In the genomic region with DNA sequence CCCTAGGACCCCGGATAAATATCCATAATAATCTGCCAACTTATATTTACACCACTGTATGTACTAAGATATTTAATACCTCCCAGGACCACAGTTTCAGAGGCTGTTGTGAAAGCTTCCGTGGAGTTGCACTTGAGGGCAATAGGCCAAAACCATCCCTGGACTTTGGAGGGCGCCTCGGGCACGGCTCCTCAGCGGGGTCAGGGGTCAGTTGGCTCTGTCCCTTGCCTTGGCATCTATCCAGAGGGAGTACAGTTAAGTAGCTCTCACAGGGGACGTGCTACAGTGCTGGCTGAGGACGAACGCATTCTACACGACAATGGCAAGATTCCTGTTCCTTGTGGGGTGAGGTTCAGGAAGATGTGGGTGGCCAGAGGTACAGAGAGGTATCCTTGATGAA, we compare ENCODE assay signal across 10 mouse cellular contexts. TPM values are rescaled to one million over a fixed set of nuclear protein-coding genes. Genes with fewer than 3 reads are reported as not detected.
DNase-seq lines count a peak whose midpoint lies in the region; ATAC-seq and TF ChIP-seq lines count a peak whose summit lies in the region.
"Had no signal": no experiment of that assay in that cellular context is flagged by ENCODE, and none has a peak within 500 bp of the region (broad histone marks: within the 10 kb centered on the region; RNA-seq: fewer than 3 reads in every experiment).

No protein-coding gene starts in this region.

- TF ChIP-seq POLR2A in thymus, adult 2 months (IDR thresholded peaks at IDR 0.05; ENCODE audit: control insufficient read depth, extremely low read depth, insufficient read depth, low read length, poor library complexity) = no peak

- H3K27me3 ChIP-seq in liver, embryonic 16.5 days (ENCODE audit: control insufficient read depth, insufficient read depth, low read depth, low read length) = no peaks in the 10 kb centered on the region
- H3K27me3 ChIP-seq in stomach, embryonic 16.5 days (ENCODE audit: control insufficient read depth, insufficient read depth, low read length) = no peaks in the 10 kb centered on the region
- no peaks in the 10 kb centered on the region for H3K27me3 ChIP-seq in thymus, adult 2 months (ENCODE audit: control insufficient read depth, insufficient read depth, low read length)
- H3K27me3 ChIP-seq in midbrain, embryonic 13.5 days = no peaks in the 10 kb centered on the region
- H3K27me3 ChIP-seq in midbrain, embryonic 15.5 days (replicated peaks) = no peaks in the 10 kb centered on the region
- H3K27me3 ChIP-seq: Patski had no signal

- no peak overlapping the region for H3K9ac ChIP-seq in liver, embryonic 16.5 days (ENCODE audit: low read depth, low read length)
- no peak overlapping the region for H3K9ac ChIP-seq in stomach, embryonic 16.5 days (ENCODE audit: low read length)
- no peak overlapping the region for H3K9ac ChIP-seq in midbrain, embryonic 13.5 days (replicated peaks)
- no peak overlapping the region for H3K9ac ChIP-seq in midbrain, embryonic 15.5 days

- no peaks in the 10 kb centered on the region for H3K9me3 ChIP-seq in liver, embryonic 16.5 days (replicated peaks; ENCODE audit: control insufficient read depth, low read length)
- no peaks in the 10 kb centered on the region for H3K9me3 ChIP-seq in stomach, embryonic 16.5 days (replicated peaks; ENCODE audit: control insufficient read depth, low read length)
- H3K9me3 ChIP-seq in midbrain, embryonic 13.5 days = no peaks in the 10 kb centered on the region
- H3K9me3 ChIP-seq in midbrain, embryonic 15.5 days = no peaks in the 10 kb centered on the region

- peaks cover 3% of the 10 kb centered on the region; the same call in 1 of the 2 replicates for H3K4me1 ChIP-seq in liver, embryonic 16.5 days (ENCODE audit: control insufficient read depth, low read depth, low read length)
- no peaks in the 10 kb centered on the region for H3K4me1 ChIP-seq in stomach, embryonic 16.5 days (ENCODE audit: control insufficient read depth, insufficient read depth, low read length)
- H3K4me1 ChIP-seq in thymus, adult 2 months (replicated peaks; ENCODE audit: control insufficient read depth, insufficient read depth, low read length) = no peaks in the 10 kb centered on the region
- no peaks in the 10 kb centered on the region for H3K4me1 ChIP-seq in midbrain, embryonic 13.5 days (replicated peaks)
- no peaks in the 10 kb centered on the region for H3K4me1 ChIP-seq in midbrain, embryonic 15.5 days

- no peak for TF ChIP-seq CTCF in thymus, adult 2 months (IDR thresholded peaks at IDR 0.05; ENCODE audit: borderline replicate concordance, control insufficient read depth, extremely low read depth, insufficient read depth, low read length, poor library complexity)

- ATAC-seq in liver, embryonic 16.5 days (ENCODE audit: low read depth) = peak; percentile 86
- peak; percentile 22; the same call in 1 of the 2 replicates for ATAC-seq in stomach, embryonic 16.5 days (ENCODE audit: insufficient read depth, low FRiP score)
- no peak for ATAC-seq in midbrain, embryonic 13.5 days
- ATAC-seq in midbrain, embryonic 15.5 days (replicated peaks) = no peak

- H3K27ac ChIP-seq in liver, embryonic 16.5 days (ENCODE audit: low read length) = no peak overlapping the region
- H3K27ac ChIP-seq in stomach, embryonic 16.5 days (ENCODE audit: low read length) = no peak overlapping the region
- H3K27ac ChIP-seq in thymus, adult 2 months (ENCODE audit: control insufficient read depth, insufficient read depth, low read length) = no peak overlapping the region
- no peak overlapping the region for H3K27ac ChIP-seq in midbrain, embryonic 13.5 days
- no peak overlapping the region for H3K27ac ChIP-seq in midbrain, embryonic 15.5 days

- peak; percentile 13 for DNase-seq in right cerebral cortex, adult 18-20 months
- DNase-seq in right cerebral cortex, postnatal 36 days (ENCODE audit: low spot score in 2 of 2) = no peak
- peak; percentile 53 to 68 for DNase-seq in heart, adult 9 months (ENCODE audit: low spot score in 2 of 2)
- no peak for DNase-seq in thymus, adult 2 months

- H3K4me3 ChIP-seq in liver, embryonic 16.5 days (ENCODE audit: low read depth, low read length) = no peak overlapping the region
- H3K4me3 ChIP-seq in stomach, embryonic 16.5 days (replicated peaks; ENCODE audit: low read length) = no peak overlapping the region
- H3K4me3 ChIP-seq in thymus, adult 2 months (ENCODE audit: control insufficient read depth, insufficient read depth, low read length) = no peak overlapping the region
- H3K4me3 ChIP-seq in midbrain, embryonic 13.5 days (replicated peaks) = no peak overlapping the region
- H3K4me3 ChIP-seq in midbrain, embryonic 15.5 days = no peak overlapping the region

- no peaks in the 10 kb centered on the region for H3K36me3 ChIP-seq in liver, embryonic 16.5 days (ENCODE audit: control insufficient read depth, insufficient read depth)
- 0 out of 2 replicates have a peak, but pooled peaks cover 13% of the 10 kb centered on the region for H3K36me3 ChIP-seq in stomach, embryonic 16.5 days (ENCODE audit: control insufficient read depth, insufficient read depth, low read length)
- H3K36me3 ChIP-seq in thymus, adult 2 months (ENCODE audit: control insufficient read depth, insufficient read depth, low read length) = no peaks in the 10 kb centered on the region
- no peaks in the 10 kb centered on the region for H3K36me3 ChIP-seq in midbrain, embryonic 13.5 days
- H3K36me3 ChIP-seq in midbrain, embryonic 15.5 days (replicated peaks) = no peaks in the 10 kb centered on the region

- no peak overlapping the region for H3K4me2 ChIP-seq in liver, embryonic 16.5 days (ENCODE audit: low read depth, low read length)
- no peak overlapping the region for H3K4me2 ChIP-seq in stomach, embryonic 16.5 days (ENCODE audit: low read depth, low read length)
- no peak overlapping the region for H3K4me2 ChIP-seq in midbrain, embryonic 13.5 days (replicated peaks)
- H3K4me2 ChIP-seq in midbrain, embryonic 15.5 days = no peak overlapping the region

- 50% methylated on average over 10 of the region's 10 CpGs for WGBS in liver, embryonic 16.5 days (ENCODE audit: insufficient replicate concordance)
- WGBS in stomach, embryonic 16.5 days = 57% methylated on average over 10 of the region's 10 CpGs
- WGBS in thymus, adult 2 months = 89% methylated on average over 10 of the region's 10 CpGs
- WGBS in midbrain, embryonic 13.5 days = 87% methylated on average over 10 of the region's 10 CpGs
- 75% methylated on average over 10 of the region's 10 CpGs for WGBS in midbrain, embryonic 15.5 days

RNA-seq across cellular contexts. Expression of gene Tmem255b, which starts 27.4 kb away (rescaled TPM):
- polyA plus RNA-seq in liver, embryonic 16.5 days (2015; fragmentation: Nextera tagmentation; extraction: Ambion mirVana) = 0.12 TPM in 1 of 2 replicates, not detected in the other
- 4.3 and 5.0 TPM in 2 replicates for polyA plus RNA-seq in stomach, embryonic 16.5 days (2015; fragmentation: Nextera tagmentation; extraction: Ambion mirVana)
- 4.8 and 5.5 TPM in 2 replicates for polyA plus RNA-seq in thymus, adult 2 months (2012; rRNA removed)
- not detected in 2 replicates for polyA plus RNA-seq in midbrain, embryonic 13.5 days (2015; fragmentation: Nextera tagmentation; extraction: Ambion mirVana)
- polyA plus RNA-seq in midbrain, embryonic 15.5 days (2015; fragmentation: Nextera tagmentation; extraction: Ambion mirVana) = 0.37 and 0.61 TPM in 2 replicates
- polyA plus RNA-seq: forebrain, embryonic 11.5 days had no signal

RNA-seq across cellular contexts. Expression of gene Gas6, which starts 31.9 kb away (rescaled TPM):
- polyA plus RNA-seq in liver, embryonic 16.5 days (2015; fragmentation: Nextera tagmentation; extraction: Ambion mirVana) = 5.5 and 8.3 TPM in 2 replicates
- 151 and 162 TPM in 2 replicates for polyA plus RNA-seq in stomach, embryonic 16.5 days (2015; fragmentation: Nextera tagmentation; extraction: Ambion mirVana)
- polyA plus RNA-seq in thymus, adult 2 months (2012; rRNA removed) = 131 and 163 TPM in 2 replicates
- polyA plus RNA-seq in midbrain, embryonic 13.5 days (2015; fragmentation: Nextera tagmentation; extraction: Ambion mirVana) = 13.8 and 15.9 TPM in 2 replicates
- 36.8 and 42.7 TPM in 2 replicates for polyA plus RNA-seq in midbrain, embryonic 15.5 days (2015; fragmentation: Nextera tagmentation; extraction: Ambion mirVana)

RNA-seq across cellular contexts. Expression of gene Grk1, which starts 57.5 kb away (rescaled TPM):
- not detected in 2 replicates for polyA plus RNA-seq in liver, embryonic 16.5 days (2015; fragmentation: Nextera tagmentation; extraction: Ambion mirVana)
- polyA plus RNA-seq in stomach, embryonic 16.5 days (2015; fragmentation: Nextera tagmentation; extraction: Ambion mirVana) = 0.02 TPM in 1 of 2 replicates, not detected in the other
- 0.05 and 0.09 TPM in 2 replicates for polyA plus RNA-seq in thymus, adult 2 months (2012; rRNA removed)
- 0.04 TPM in 1 of 2 replicates, not detected in the other for polyA plus RNA-seq in midbrain, embryonic 13.5 days (2015; fragmentation: Nextera tagmentation; extraction: Ambion mirVana)
- polyA plus RNA-seq in midbrain, embryonic 15.5 days (2015; fragmentation: Nextera tagmentation; extraction: Ambion mirVana) = 0.03 TPM in 1 of 2 replicates, not detected in the other
- polyA plus RNA-seq: Patski had no signal

Comparison
In these comparisons a context has a peak if more than half of its experiments do, and no peak if none do; other contexts are left out.
1. DNase-seq: peak in right cerebral cortex, adult 18-20 months (single experiment) and heart, adult 9 months (2 of 2); none in right cerebral cortex, postnatal 36 days (0 of 2) and thymus, adult 2 months (single experiment).
2. ATAC-seq: peak in liver, embryonic 16.5 days (single experiment) and stomach, embryonic 16.5 days (single experiment); none in midbrain, embryonic 13.5 days (single experiment) and midbrain, embryonic 15.5 days (single experiment).